Mouse (Mus musculus): Measurements from ENCODE around the gene Tpt1. TPM values are rescaled to one million over a fixed set of nuclear protein-coding genes. Genes with fewer than 3 reads are reported as not detected.
A peak's percentile ranks its signal among the peaks of the same experiment; 100 is the strongest.

The Tpt1 gene
- polyA plus RNA-seq, 2 experiments = 702 to 1,453 TPM

DNA sequence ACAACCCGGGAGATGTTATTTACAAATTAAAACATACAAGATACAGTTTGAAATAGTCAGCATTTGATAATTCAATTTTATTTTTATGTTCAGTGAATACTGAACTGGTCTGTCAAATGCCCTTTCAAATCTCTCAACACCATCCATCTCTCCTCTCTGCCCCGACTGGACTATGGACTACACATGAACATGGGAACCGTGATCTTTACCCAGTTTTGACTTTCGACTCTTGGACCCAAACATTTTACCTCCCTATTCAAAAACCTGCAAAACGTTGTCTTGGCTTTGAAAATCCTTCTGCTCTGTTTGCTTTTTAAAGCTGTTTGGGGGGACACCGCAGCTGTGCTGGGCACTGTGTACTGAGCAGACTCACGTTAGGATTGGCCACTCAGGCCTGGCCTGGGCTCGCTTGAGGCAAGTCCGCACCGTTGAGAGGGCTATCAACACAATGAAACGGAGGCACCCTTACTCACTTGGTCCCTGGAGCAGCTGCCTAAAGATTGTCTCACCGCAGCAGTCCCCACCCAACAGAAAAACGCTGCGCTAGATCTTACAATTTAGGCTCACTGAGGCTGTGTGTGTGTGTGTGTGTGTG is 25.0 kb downstream of the Tpt1 start:
- H3K4me1 ChIP-seq (replicated peaks; ENCODE audit: control insufficient read depth in 2 of 2, insufficient read depth in 2 of 2, low read length in 1 of 2) = no peaks in the 10 kb centered on the region; a peak in 1 of 4 replicates
- TF ChIP-seq CTCF (IDR thresholded peaks at IDR 0.05; ENCODE audit: low read depth) = no peak
- no peak for TF ChIP-seq EP300 (IDR thresholded peaks at IDR 0.05; ENCODE audit: low read depth)
- DNase-seq (ENCODE audit: low read depth in 3 of 3, low spot score in 3 of 3) (no peak), ATAC-seq (ENCODE audit: insufficient read depth) (no peak)
- H3K4me3 ChIP-seq (ENCODE audit: insufficient read depth in 1 of 2, low read depth in 2 of 2, low read length in 2 of 2) = no peak overlapping the region
- no peaks in the 10 kb centered on the region for H3K9me3 ChIP-seq (ENCODE audit: control insufficient read depth, low read length)
- H3K9ac ChIP-seq (replicated peaks) = no peak overlapping the region
- H3K27ac ChIP-seq = no peak overlapping the region
- no peaks in the 10 kb centered on the region for H3K27me3 ChIP-seq (ENCODE audit: control insufficient read depth, insufficient read depth, low read length)
- 68% methylated on average over 14 of the region's 14 CpGs for WGBS (ENCODE audit: insufficient replicate concordance)
- no peaks in the 10 kb centered on the region for H3K36me3 ChIP-seq (replicated peaks; ENCODE audit: control insufficient read depth, insufficient read depth, low read depth)
- no peak overlapping the region for H3K4me2 ChIP-seq (ENCODE audit: low read depth)

DNA sequence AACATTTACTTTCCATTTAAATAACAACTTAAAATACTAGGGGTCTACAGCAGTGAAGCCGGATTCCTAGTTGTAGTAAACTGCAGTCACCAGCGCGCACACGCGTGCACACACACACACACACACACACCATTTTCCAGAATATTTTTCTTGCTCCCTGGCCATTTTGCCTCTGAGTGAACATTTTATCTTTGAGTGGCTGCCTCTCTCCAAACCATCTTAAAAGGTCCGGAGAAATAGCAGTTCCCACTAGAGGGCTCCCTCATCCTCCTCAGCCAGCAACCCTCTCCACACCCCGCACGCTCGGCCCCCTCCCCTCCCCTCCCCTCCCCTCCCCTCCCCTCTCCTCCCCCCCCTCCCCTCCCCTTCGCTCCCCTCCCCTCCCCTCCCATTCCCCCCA is 25.7 kb downstream of the Tpt1 start:
- ATAC-seq (ENCODE audit: insufficient read depth) (no peak), DNase-seq (ENCODE audit: low read depth in 3 of 3, low spot score in 3 of 3) (no peak)
- Histone ChIP-seq H3K9me3 (ENCODE audit: control insufficient read depth, low read length) (no peaks in the 10 kb centered on the region), H3K27ac (no peak overlapping the region), H3K4me3 (ENCODE audit: insufficient read depth in 1 of 2, low read depth in 2 of 2, low read length in 2 of 2) (no peak overlapping the region), H3K36me3 (replicated peaks; ENCODE audit: control insufficient read depth, insufficient read depth, low read depth) (no peaks in the 10 kb centered on the region), H3K4me1 (replicated peaks; ENCODE audit: control insufficient read depth in 2 of 2, insufficient read depth in 2 of 2, low read length in 1 of 2) (no peaks in the 10 kb centered on the region; a peak in 1 of 4 replicates), H3K4me2 (ENCODE audit: low read depth) (no peak overlapping the region), H3K9ac (replicated peaks) (no peak overlapping the region), H3K27me3 (ENCODE audit: control insufficient read depth, insufficient read depth, low read length) (no peaks in the 10 kb centered on the region)
- 30% methylated on average over 9 of the region's 10 CpGs for WGBS (ENCODE audit: insufficient replicate concordance)
- TF ChIP-seq EP300 (IDR thresholded peaks at IDR 0.05; ENCODE audit: low read depth) = no peak
- TF ChIP-seq CTCF (IDR thresholded peaks at IDR 0.05; ENCODE audit: low read depth) = peak; percentile 35

DNA sequence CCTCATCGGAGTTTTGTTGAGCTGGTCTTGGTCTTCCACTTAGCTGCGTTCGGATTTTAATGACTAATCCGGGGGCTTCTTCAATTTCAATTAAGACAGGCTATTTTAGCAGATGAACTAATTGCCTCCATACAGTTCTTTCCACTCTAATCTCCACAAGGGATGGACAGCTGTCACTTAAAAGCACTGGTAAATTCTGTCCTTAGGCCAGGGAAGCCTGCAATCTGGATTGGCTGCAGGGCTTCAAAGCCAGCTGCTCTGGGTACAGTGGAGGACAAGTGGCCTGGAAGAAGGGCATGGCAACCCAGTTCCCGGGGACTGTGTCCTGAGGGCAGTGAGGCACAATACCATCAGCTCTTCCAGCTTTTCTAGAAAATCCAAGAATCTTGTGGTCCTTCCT is 26.2 kb downstream of the Tpt1 start:
- Histone ChIP-seq H3K27ac (no peak overlapping the region), H3K27me3 (ENCODE audit: control insufficient read depth, insufficient read depth, low read length) (no peaks in the 10 kb centered on the region), H3K4me3 (ENCODE audit: insufficient read depth in 1 of 2, low read depth in 2 of 2, low read length in 2 of 2) (no peak overlapping the region), H3K4me2 (ENCODE audit: low read depth) (no peak overlapping the region), H3K4me1 (replicated peaks; ENCODE audit: control insufficient read depth in 2 of 2, insufficient read depth in 2 of 2, low read length in 1 of 2) (no peaks in the 10 kb centered on the region; a peak in 1 of 4 replicates), H3K9me3 (ENCODE audit: control insufficient read depth, low read length) (no peaks in the 10 kb centered on the region), H3K9ac (replicated peaks) (no peak overlapping the region), H3K36me3 (replicated peaks; ENCODE audit: control insufficient read depth, insufficient read depth, low read depth) (no peaks in the 10 kb centered on the region)
- DNase-seq (ENCODE audit: low read depth in 3 of 3, low spot score in 3 of 3) (no peak), ATAC-seq (ENCODE audit: insufficient read depth) (no peak)
- 25% methylated on average over 4 of the region's 5 CpGs for WGBS (ENCODE audit: insufficient replicate concordance)
- no peak for TF ChIP-seq CTCF (IDR thresholded peaks at IDR 0.05; ENCODE audit: low read depth)
- TF ChIP-seq EP300 (IDR thresholded peaks at IDR 0.05; ENCODE audit: low read depth) = no peak

DNA sequence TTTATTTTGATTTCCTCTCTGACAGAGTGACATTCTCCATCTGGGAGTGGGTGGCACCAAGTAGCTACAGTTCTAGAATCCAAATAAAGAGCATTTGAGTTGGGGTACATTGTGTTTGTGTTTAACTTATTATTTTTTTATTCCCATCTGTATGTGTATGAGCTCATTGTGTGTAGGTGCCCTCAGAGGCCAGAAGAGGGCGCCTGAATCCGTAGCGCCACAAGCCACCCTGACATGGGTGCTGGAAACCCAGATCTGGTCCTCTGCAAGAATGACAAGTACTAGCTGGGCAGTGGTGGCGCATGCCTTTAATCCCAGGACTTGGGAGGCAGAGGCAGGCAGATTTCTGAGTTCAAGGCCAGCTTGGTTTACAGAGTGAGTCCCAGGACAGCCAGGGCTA is 26.9 kb downstream of the Tpt1 start:
- Histone ChIP-seq H3K9ac (replicated peaks) (no peak overlapping the region), H3K27ac (no peak overlapping the region), H3K36me3 (replicated peaks; ENCODE audit: control insufficient read depth, insufficient read depth, low read depth) (no peaks in the 10 kb centered on the region), H3K4me2 (ENCODE audit: low read depth) (no peak overlapping the region), H3K4me1 (replicated peaks; ENCODE audit: control insufficient read depth in 2 of 2, insufficient read depth in 2 of 2, low read length in 1 of 2) (no peaks in the 10 kb centered on the region; a peak in 1 of 4 replicates), H3K4me3 (ENCODE audit: insufficient read depth in 1 of 2, low read depth in 2 of 2, low read length in 2 of 2) (no peak overlapping the region), H3K9me3 (ENCODE audit: control insufficient read depth, low read length) (no peaks in the 10 kb centered on the region), H3K27me3 (ENCODE audit: control insufficient read depth, insufficient read depth, low read length) (no peaks in the 10 kb centered on the region)
- 79% methylated on average over 4 of the region's 4 CpGs for WGBS (ENCODE audit: insufficient replicate concordance)
- DNase-seq (ENCODE audit: low read depth in 3 of 3, low spot score in 3 of 3) = no peak
- TF ChIP-seq EP300 (IDR thresholded peaks at IDR 0.05; ENCODE audit: low read depth) (no peak), CTCF (IDR thresholded peaks at IDR 0.05; ENCODE audit: low read depth) (peak; percentile 41)
- no peak for ATAC-seq (ENCODE audit: insufficient read depth)

DNA sequence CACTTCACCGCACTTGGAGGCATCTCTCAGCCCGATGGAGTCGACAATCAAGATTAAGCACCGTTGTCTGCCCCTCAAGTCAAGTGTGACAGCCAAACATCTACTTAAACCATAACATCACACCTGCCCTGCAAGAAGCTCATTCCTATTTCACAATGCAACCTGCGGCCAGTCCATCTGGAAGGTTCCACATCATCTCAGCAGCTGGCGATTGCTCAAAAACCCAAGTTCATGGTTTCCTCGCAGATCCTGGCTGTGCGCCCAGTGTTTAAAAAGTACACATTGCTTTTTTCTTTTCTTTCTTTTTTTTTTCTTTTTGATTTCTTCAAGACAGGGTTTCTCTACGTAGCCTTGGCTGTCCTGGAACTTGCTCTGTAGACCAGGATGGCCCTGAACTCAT is 28.7 kb downstream of the Tpt1 start:
- TF ChIP-seq CTCF (IDR thresholded peaks at IDR 0.05; ENCODE audit: low read depth) (no peak), EP300 (IDR thresholded peaks at IDR 0.05; ENCODE audit: low read depth) (no peak)
- Histone ChIP-seq H3K9ac (replicated peaks) (no peak overlapping the region), H3K27me3 (ENCODE audit: control insufficient read depth, insufficient read depth, low read length) (no peaks in the 10 kb centered on the region), H3K4me2 (ENCODE audit: low read depth) (no peak overlapping the region), H3K4me1 (replicated peaks; ENCODE audit: control insufficient read depth in 2 of 2, insufficient read depth in 2 of 2, low read length in 1 of 2) (no peaks in the 10 kb centered on the region; a peak in 1 of 4 replicates), H3K27ac (no peak overlapping the region), H3K9me3 (ENCODE audit: control insufficient read depth, low read length) (no peaks in the 10 kb centered on the region), H3K4me3 (ENCODE audit: insufficient read depth in 1 of 2, low read depth in 2 of 2, low read length in 2 of 2) (no peak overlapping the region), H3K36me3 (replicated peaks; ENCODE audit: control insufficient read depth, insufficient read depth, low read depth) (no peaks in the 10 kb centered on the region)
- 73% methylated on average over 9 of the region's 9 CpGs for WGBS (ENCODE audit: insufficient replicate concordance)
- no peak for DNase-seq (ENCODE audit: low read depth in 3 of 3, low spot score in 3 of 3)
- ATAC-seq (ENCODE audit: insufficient read depth) = no peak

Measured in liver, embryonic 14.5 days (tissue).